Mouse (Mus musculus) liver, postnatal 0 days (tissue): ENCODE measurements at regions not wholly inside any gene's neighbourhood (a gene's known extent, or its start where the extent isn't known, plus 50 kb on each side); places are given as distances from the start of the nearest gene placed in this dataset.

Experiments used
- ATAC-seq: fragments of 200-750 bp; cut with Nextera tagmentation; 2 replicates; pipeline ENCODE4 v1.8.0; 2017; ENCODE audit warnings: mild to moderate bottlenecking, moderate library complexity
- DNase-seq: peaks from one replicate; pipeline ENCODE4 v3.0.0-alpha.2; 2016
- H3K27ac ChIP-seq: fragments of 300-500 bp; sonication (generic); 2 replicates; pipeline ENCODE4 v1.5.1; 2014; ENCODE audit warnings: antibody characterized with exemption, moderate library complexity, mild to moderate bottlenecking, low read depth
- H3K27me3 ChIP-seq: fragments of 300-500 bp; sonication (generic); 2 replicates; pipeline ENCODE4 v1.6.1; 2014; ENCODE audit warnings: low read length, control low read depth, mixed read lengths; ENCODE audit not compliant: insufficient read depth
- H3K36me3 ChIP-seq: fragments of 300-500 bp; sonication (generic); replicated peaks from 2 replicates; pipeline ENCODE4 v1.6.1; 2014; ENCODE audit warnings: mild to moderate bottlenecking, control low read depth, low read length, moderate library complexity, mixed read lengths; ENCODE audit not compliant: insufficient read depth
- H3K4me1 ChIP-seq: fragments of 300-500 bp; sonication (generic); 2 replicates; pipeline ENCODE4 v1.6.1; 2014; ENCODE audit warnings: antibody characterized with exemption, mild to moderate bottlenecking, control low read depth; ENCODE audit not compliant: insufficient read depth
- H3K4me2 ChIP-seq: fragments of 300-500 bp; sonication (generic); 2 replicates; pipeline ENCODE4 v1.6.1; 2014; ENCODE audit warnings: low read depth, mild to moderate bottlenecking, low read length, moderate library complexity, mixed read lengths
- H3K4me3 ChIP-seq: fragments of 300-500 bp; sonication (generic); 2 replicates; pipeline ENCODE4 v1.5.1; 2014; ENCODE audit warnings: low read depth, low read length
- H3K9ac ChIP-seq: fragments of 300-500 bp; sonication (generic); replicated peaks from 2 replicates; pipeline ENCODE4 v1.6.1; 2014; ENCODE audit warnings: mild to moderate bottlenecking, moderate library complexity
- H3K9me3 ChIP-seq: fragments of 300-500 bp; sonication (generic); 2 replicates; pipeline ENCODE4 v1.6.1; 2016; ENCODE audit warnings: mild to moderate bottlenecking, control low read depth, low read length, mixed read lengths
- CTCF ChIP-seq: sonication (generic); IDR thresholded peaks from 2 replicates; pipeline ENCODE4 v1.5.1; 2016; ENCODE audit warnings: antibody characterized with exemption, low read depth
- EP300 ChIP-seq: IDR thresholded peaks from 2 replicates; pipeline ENCODE4 v1.6.1; 2016; ENCODE audit warnings: antibody characterized with exemption, low read depth, mild to moderate bottlenecking
- WGBS: fragments of 180-500 bp; shearing (Covaris S2); extraction: QIAGEN DNeasy Blood & Tissue Kit; methylation state at CpG from one replicate; pipeline ENCODE4 v1.1.7; 2014; ENCODE audit not compliant: insufficient replicate concordance; 5-methylcytosine and 5-hydroxymethylcytosine counted together

DNA sequence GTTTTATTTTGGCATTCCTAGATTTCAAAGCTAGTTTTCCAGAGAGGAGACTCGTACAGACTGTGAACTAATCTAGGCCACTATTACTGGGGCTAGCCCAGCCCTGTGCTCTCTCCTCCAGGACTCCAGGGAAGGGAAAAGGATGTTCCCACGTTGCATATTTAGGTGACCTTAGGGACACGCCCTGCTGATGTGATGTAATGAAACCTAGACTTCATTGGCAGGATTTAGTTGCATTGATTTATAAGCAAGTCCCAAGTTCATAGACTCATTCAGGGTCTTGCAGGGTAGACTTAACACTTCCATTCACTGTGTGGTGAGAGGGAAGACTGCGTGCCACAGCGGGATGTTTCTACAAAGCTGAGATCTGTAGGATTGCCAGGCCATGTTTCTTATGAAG is 58.0 kb upstream of the Serp2 start:
- Histone ChIP-seq H3K4me1 (peaks cover 25% of the 10 kb centered on the region), H3K27me3 (no peaks in the 10 kb centered on the region), H3K9ac (no peak overlapping the region), H3K4me2 (no peak overlapping the region), H3K9me3 (no peaks in the 10 kb centered on the region), H3K36me3 (no peaks in the 10 kb centered on the region), H3K4me3 (no peak overlapping the region), H3K27ac (peak overlapping the region; percentile 63)
- DNase-seq, result no peak
- 65% methylated on average over 5 of the region's 5 CpGs for WGBS
- peak; percentile 69 for ATAC-seq
- TF ChIP-seq CTCF (no peak), EP300 (no peak)

- Histone ChIP-seq H3K4me1 (peaks cover 25% of the 10 kb centered on the region), H3K4me3 (no peak overlapping the region), H3K27ac (no peak overlapping the region), H3K27me3 (no peaks in the 10 kb centered on the region), H3K9ac (no peak overlapping the region), H3K4me2 (no peak overlapping the region), H3K9me3 (no peaks in the 10 kb centered on the region), H3K36me3 (no peaks in the 10 kb centered on the region)
- WGBS, result 66% methylated on average over 6 of the region's 6 CpGs
- DNase-seq (no peak), ATAC-seq (no peak)
- TF ChIP-seq CTCF (no peak), EP300 (no peak)
Observed at GRCm38 (mm10) chr14:76613604-76614003, 56.9 kb upstream of the Serp2 start.

- DNase-seq, result no peak
- H3K27me3 ChIP-seq, result no peaks in the 10 kb centered on the region
- TF ChIP-seq CTCF, result no peak
- no peak for TF ChIP-seq EP300
- 31% methylated on average over 11 of the region's 11 CpGs for WGBS
- H3K9me3 ChIP-seq, result no peaks in the 10 kb centered on the region
- H3K4me1 ChIP-seq, result peaks cover 19% of the 10 kb centered on the region
- no peak overlapping the region for H3K9ac ChIP-seq
- 0 out of 2 replicates have a peak overlapping the region, but pooled peaks have one; percentile 9 for H3K4me2 ChIP-seq
- H3K4me3 ChIP-seq, result no peak overlapping the region
- no peak overlapping the region for H3K27ac ChIP-seq
- no peaks in the 10 kb centered on the region for H3K36me3 ChIP-seq
- ATAC-seq, result no peak
Observed at GRCm38 (mm10) chr14:76610429-76611378, 54.0 kb upstream of the Serp2 start.
